Mouse (Mus musculus): Measurements from ENCODE around the gene Auts2.

The Auts2 gene

DNA sequence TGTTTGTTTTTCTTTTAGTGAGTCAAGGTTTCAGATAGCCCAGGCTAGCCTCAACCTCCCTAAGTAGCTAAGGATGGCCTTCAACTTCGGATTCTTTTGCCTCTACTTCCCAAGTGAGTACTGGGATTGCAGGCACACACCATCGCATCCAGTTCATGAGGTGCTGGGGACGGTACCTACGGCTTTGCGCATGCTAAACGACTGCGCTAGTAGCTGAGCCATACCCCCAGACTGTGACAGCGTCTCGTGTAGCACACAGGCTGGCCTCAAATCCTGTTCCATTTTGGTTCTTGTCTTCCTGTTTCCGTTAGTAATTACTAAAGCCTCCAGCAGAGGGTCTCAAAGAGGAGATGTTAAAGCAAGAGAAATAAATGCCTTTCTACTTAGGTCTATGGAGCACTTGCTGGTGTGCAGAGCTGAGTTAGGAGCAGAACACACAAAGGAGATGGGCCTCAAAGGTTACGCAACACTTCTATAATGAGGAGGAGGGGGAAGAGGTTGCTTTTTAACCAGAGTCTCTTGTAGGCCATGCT, 967.3 kb downstream of the Auts2 start:
- no peak for DNase-seq (ENCODE audit: low read depth, low spot score)

DNA sequence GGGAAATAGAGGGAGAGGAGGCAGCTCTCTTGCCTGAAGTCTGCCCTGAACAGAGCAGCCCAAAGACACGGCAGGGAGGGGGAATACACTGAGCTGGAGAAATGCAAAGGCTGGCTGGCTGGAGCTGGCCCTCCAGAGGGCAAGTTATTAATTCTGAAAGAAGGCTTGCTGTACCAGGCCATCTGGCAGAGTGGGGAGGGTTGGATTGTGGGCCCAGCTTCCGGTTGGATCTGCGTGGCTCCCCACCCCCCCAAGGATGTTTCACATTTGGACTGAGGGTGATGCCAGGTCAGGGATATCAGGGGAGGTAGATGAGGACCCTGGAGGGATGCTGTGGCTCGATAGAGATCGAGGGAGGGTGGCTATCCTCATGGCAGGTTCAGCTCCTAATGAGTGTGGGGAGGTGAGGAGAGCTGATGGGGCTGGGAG, 968.0 kb downstream of the Auts2 start:
- DNase-seq (ENCODE audit: low read depth, low spot score): no peak

GRCm38 (mm10) chr5:131574469-131575085, 968.6 kb downstream of the Auts2 start:
- DNase-seq (ENCODE audit: low read depth, low spot score): no peak

DNA sequence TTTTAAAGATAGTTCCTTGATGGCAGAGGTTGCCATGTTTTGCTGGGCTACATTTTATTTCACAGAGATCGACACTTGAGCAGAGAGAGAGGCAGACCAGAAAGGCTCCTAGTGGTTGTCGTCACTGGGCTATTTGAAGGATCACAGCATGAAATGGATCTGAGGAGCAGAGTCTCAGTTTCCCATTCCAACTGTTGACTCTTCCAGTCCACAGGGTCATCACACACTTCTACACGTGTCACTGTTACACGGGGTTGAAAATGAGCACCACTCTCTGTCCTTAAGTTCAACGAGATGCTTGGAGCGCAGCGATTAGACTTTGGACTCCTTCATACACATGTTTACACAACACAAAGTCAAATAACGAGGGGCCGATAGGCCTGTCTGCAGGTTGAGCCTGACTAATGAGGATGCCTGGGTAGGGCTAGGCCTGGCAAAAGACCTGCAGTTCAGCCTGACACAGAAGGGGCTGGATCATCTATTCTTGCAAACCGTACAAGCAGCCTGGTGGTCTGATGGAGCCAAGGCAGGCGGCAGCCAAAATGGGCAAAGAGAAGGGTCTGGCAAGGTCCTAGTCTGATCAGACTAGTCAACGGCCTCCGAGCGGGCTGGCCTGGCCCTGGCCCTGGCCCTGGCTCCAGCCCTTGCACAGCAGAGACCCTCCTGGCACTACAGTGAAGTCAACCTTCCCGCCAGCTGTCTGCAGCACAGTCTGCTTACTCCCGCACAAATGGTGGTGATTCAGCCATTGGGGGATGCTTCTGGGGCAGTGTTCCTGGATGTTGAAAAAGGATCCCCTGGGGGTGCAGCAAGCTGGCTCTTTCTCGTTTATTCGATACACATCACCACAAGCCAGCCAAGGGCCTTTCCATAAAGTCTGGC, 969.6 kb downstream of the Auts2 start:
- DNase-seq (ENCODE audit: low read depth, low spot score): no peak

DNA sequence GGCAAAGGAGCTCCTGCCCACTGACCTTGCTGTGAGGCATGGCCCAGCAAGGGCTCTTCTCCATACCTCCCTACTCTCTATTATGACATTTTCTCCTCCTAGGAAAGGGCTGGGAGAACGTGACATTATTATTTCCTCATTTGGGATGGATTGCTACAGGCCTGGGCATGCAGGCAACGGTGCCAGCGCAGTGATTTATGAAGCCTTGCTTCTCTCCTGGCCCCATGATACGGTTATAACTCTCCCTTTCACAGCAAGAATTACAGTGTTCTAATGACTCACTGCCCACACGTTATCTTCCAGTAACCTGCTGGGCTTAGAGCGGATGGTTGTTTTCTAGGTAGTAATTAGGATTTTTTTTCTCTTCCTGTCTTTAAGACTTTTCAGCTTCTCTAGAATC, 977.1 kb downstream of the Auts2 start:
- no peak for DNase-seq (ENCODE audit: low read depth, low spot score)

- no peak for DNase-seq (ENCODE audit: low read depth, low spot score)
Measured at GRCm38 (mm10) chr5:131563630-131564252, 979.4 kb downstream of the Auts2 start.

GRCm38 (mm10) chr5:131560773-131561560, 982.2 kb downstream of the Auts2 start:
- DNase-seq (ENCODE audit: low read depth, low spot score): no peak

- no peak for DNase-seq (ENCODE audit: low read depth, low spot score)
Measured at GRCm38 (mm10) chr5:131558403-131559174, 984.6 kb downstream of the Auts2 start.

GRCm38 (mm10) chr5:131557591-131558385, 985.4 kb downstream of the Auts2 start:
- no peak for DNase-seq (ENCODE audit: low read depth, low spot score)

DNA sequence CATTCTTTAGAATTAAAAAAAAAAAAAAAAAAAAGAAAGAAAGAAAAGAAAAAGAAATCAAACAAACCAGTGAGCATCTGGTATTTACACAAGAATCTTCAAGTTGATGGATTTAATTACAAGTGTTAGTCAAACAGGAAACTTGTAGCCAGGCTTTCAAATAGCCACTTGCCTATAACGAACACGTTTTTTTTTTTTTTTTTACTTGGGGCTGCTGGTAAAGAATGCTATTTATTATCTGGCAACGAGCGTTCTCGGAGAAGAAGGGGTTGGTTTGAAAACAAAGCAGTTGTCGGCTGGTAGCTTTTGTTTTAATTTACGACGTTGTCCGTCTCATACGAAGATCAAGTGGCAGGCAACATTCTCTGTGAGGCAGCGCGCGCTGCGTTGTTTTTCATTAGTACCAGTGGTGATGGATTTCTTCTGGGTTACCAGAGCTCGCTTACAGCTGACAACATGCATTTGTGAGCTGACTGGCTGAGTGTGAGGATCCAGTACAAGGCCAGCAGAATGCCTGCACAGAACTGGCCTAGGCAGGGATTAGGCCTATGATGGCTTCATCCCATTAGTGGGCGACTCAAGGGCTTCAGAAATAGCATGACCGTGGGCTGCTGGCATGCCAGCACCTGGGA, 994.1 kb downstream of the Auts2 start:
- DNase-seq (ENCODE audit: low read depth, low spot score): no peak

- no peak for DNase-seq (ENCODE audit: low read depth, low spot score)
Measured at GRCm38 (mm10) chr5:131547926-131548325, 995.2 kb downstream of the Auts2 start.

DNA sequence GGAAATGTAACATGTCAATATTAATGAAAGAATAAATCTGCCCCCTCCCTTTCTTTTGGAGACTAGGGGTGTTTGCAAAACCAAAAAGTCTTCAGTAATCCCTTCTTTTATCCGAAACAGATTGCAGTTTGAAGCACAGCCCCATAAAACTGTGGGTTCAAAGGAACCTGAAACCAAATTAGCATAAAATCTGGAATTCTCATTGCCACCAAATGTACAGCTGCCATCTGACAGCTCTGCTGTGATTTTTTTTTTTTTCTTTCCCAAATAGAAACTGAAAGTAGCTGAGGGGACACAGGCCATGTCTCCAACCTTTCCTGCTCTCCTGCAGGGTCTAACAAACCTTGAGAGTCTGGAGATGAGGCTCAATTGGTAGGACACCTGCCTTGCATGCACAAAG, 996.7 kb downstream of the Auts2 start:
- DNase-seq (ENCODE audit: low read depth, low spot score): no peak

DNA sequence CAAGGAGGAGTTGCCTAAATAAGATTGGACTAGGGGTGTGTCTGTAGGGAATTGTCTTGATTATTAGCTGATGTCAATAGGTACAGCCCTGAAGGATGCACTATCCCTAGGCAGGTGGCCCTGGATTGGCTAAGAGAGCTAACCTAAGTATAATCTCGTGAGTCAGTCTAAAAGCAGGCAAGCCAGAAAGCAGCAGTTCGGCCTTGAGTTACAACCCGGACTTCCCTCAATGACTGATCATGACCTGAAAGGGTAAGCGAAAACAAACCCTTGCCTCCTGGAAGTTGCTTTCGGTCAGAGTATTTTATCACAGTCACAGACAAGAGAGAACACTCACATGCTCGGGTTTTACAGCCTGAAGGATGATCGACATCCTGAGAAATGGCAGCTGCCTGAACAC, 998.8 kb downstream of the Auts2 start:
- DNase-seq (ENCODE audit: low read depth, low spot score): no peak

GRCm38 (mm10) chr5:131538311-131538915, 1004.7 kb downstream of the Auts2 start:
- no peak for DNase-seq (ENCODE audit: low read depth, low spot score)

DNA sequence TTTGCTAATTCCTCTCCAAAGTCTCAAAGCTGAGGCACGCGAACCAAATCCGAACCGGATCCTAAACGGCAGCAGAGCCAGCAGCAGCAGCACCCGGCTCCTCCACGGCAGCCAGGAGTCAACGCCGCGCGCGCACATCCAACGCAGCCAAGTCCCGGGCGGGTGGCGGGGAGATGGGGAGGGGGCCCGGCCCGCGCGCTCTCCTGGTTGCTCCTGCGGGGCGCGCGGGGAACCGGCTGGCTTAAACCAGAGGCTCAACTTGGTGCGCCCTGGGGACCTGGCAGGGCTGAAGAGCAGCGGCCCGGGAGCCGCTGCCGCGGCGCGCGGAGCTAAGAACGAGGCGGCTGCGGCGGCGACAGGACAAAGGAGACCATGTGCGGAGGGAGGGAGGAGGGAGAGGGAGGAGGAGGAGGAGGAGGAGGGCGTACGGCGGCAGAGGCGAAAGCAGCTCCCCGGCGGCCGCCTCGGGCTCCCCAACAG, 1005.3 kb downstream of the Auts2 start:
- DNase-seq (ENCODE audit: low read depth, low spot score): no peak

DNA sequence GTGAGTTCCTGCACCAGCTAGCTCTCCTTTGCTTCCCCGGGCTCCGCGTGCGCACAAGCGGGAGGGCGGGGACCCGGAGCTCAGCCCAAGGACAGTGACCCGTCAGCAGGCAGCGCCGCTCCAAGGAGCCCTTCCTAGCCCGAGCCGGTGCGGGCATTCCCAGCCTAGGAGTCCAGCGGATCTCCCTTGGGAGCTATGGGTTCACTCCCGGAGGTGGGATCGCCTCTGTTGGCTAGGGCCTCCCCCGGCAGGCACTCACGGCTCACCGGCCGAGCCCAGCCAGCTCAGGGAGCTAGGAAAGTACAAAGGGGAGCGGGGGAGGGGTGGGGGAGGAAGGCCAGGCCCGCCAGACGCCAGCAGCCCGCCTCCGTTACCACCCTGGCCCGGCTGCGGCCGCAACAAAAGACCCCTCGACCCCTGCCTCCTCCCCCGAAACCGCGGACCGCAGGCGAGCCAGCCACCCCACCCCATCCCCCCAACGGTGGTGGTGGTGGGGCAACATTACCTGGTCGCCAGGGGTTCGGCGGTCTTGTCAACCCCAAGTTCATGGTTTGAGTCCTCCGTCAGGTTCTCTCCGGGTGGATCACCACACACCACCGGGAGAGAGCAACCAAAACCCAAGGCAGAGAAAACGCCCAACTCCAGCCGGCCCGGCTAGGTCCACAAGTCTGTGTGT, 1005.9 kb downstream of the Auts2 start:
- DNase-seq (ENCODE audit: low read depth, low spot score): no peak

DNA sequence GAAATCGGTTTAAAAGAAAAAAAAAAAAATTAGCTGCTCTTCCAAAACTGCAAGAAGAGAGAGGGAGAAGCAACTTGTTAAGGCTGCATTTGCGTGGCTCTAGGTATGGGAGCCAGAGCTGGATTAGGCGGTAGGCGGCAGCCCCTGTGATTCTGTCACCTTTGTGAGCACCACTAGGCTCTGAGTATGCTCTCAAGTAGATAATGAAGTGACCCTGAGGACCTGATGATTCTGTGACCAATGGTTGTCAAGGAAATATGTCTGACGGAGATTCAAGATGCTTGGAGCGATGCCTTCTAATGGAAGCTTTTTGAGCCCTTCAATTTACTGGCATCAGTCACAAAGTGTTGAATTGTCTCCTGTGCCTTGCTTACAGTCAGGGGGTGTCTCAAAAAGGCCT, 1007.4 kb downstream of the Auts2 start:
- DNase-seq (ENCODE audit: low read depth, low spot score): no peak

DNA sequence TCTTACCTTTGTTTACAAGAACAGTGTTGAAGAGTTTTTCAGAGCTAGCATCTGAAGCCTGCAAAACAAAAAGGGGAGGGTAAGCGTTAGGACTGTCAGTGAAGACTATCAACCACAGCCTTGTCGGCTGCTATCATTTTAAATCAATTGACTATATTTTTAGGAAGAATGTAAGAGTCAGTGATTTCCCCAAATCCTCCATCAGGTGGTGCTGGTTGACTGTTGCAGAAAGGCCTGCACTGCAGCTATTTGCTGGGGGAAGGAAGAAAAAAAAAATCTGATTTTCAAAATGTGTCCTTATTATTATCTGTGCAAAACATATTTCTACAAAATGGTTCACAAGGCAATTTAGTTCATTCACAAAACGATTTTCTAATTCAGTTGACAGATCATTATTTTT, 1009.3 kb downstream of the Auts2 start:
- DNase-seq (ENCODE audit: low read depth, low spot score): no peak

Measured in c-Kit-negative CD71-positive TER-119-positive erythroid progenitor cells, embryonic 14.5 days (primary cell).